Mouse (Mus musculus): Measurements from ENCODE around the gene Anapc2.

- no peak for TF ChIP-seq CTCF (IDR thresholded peaks at IDR 0.05)
- no peak for TF ChIP-seq EP300 (IDR thresholded peaks at IDR 0.05)
These were observed 39.2 kb downstream of the Anapc2 start for GRCm38 (mm10) chr2:25311491-25311891.

All from lung, postnatal 0 days (tissue).